In genomic region chr2:3284473-3285180, GRCm38 (mm10) we compare ENCODE assay signal across 8 mouse cellular contexts. TPM values are rescaled to one million over a fixed set of nuclear protein-coding genes. Genes with fewer than 3 reads are reported as not detected.
A peak's percentile ranks its signal among the peaks of the same experiment; 100 is the strongest.
DNase-seq lines count a peak whose midpoint lies in the region; ATAC-seq and TF ChIP-seq lines count a peak whose summit lies in the region.

No protein-coding gene starts in this region.

- H3K79me2 ChIP-seq in myocyte (ENCODE audit: control insufficient read depth, insufficient read depth), result peaks cover 47% of the 10 kb centered on the region

- peak overlapping the region; percentile 98 for H3K4me2 ChIP-seq in liver, embryonic 12.5 days
- H3K4me2 ChIP-seq in myocyte (ENCODE audit: low read depth), result peak overlapping the region; percentile 84

- ATAC-seq in liver, embryonic 12.5 days, result peak; percentile 38

- TF ChIP-seq POLR2A in myocyte (IDR thresholded peaks at IDR 0.05; ENCODE audit: insufficient read length, low read depth), result no peak

- H3K4me3 ChIP-seq in liver, embryonic 12.5 days, result peak overlapping the region; percentile 76
- H3K4me3 ChIP-seq in myocyte, result peak overlapping the region; percentile 79

- DNase-seq in urinary bladder, adult 2 months (ENCODE audit: low spot score), result peak; percentile 51
- no peak for DNase-seq in urinary bladder, postnatal 10 days (ENCODE audit: low spot score)
- DNase-seq in embryo, embryonic 10 days (ENCODE audit: low spot score), result peak; percentile 72
- DNase-seq in gastrocnemius, postnatal 25 days, result peak; percentile 52
- DNase-seq in kidney, adult 8-10 months, result peak; percentile 26 to 39
- DNase-seq in spleen, postnatal 4 days (ENCODE audit: low spot score in 2 of 2), result peak; percentile 59 to 82

- H3K9ac ChIP-seq in liver, embryonic 12.5 days, result peak overlapping the region; percentile 77

- H3ac ChIP-seq in myocyte (ENCODE audit: control insufficient read depth, insufficient read length), result peak overlapping the region; percentile 50

- no peaks in the 10 kb centered on the region for H3K36me3 ChIP-seq in liver, embryonic 12.5 days
- H3K36me3 ChIP-seq in myocyte (ENCODE audit: control insufficient read depth, insufficient read depth), result no peaks in the 10 kb centered on the region

- H3K27ac ChIP-seq in liver, embryonic 12.5 days, result peak overlapping the region; percentile 76

- H3K4me1 ChIP-seq in liver, embryonic 12.5 days, result peaks cover 23% of the 10 kb centered on the region

- under 1% methylated on average over 55 of the region's 60 CpGs for WGBS in liver, embryonic 12.5 days (ENCODE audit: insufficient replicate concordance)

- no peaks in the 10 kb centered on the region for H3K9me3 ChIP-seq in liver, embryonic 12.5 days (replicated peaks)

- no peaks in the 10 kb centered on the region for H3K27me3 ChIP-seq in liver, embryonic 12.5 days (replicated peaks)
- H3K27me3 ChIP-seq in myocyte (ENCODE audit: control insufficient read depth, insufficient read depth, insufficient read length), result no peaks in the 10 kb centered on the region

TF ChIP-seq in myocyte, 11 proteins besides CTCF, POLR2A, EP300 and RAD21:
- TF ChIP-seq TCF12 (IDR thresholded peaks at IDR 0.05; ENCODE audit: insufficient read depth, poor library complexity, severe bottlenecking) (no peak), SRF (IDR thresholded peaks at IDR 0.05; ENCODE audit: control insufficient read depth, insufficient read length, low read depth) (no peak), MYOG (IDR thresholded peaks at IDR 0.05; ENCODE audit: control insufficient read depth in 1 of 3, insufficient read depth in 1 of 3, insufficient read length in 2 of 3, low read depth in 2 of 3) (peak in 1 of 3 experiments; percentile 37), TCF3 (IDR thresholded peaks at IDR 0.05; ENCODE audit: insufficient read length, low read depth) (no peak), MAX (IDR thresholded peaks at IDR 0.05; ENCODE audit: low read depth) (no peak), REST (IDR thresholded peaks at IDR 0.05; ENCODE audit: insufficient read depth, insufficient read length) (no peak), USF1 (IDR thresholded peaks at IDR 0.05; ENCODE audit: low read depth) (no peak), MYOD1 (IDR thresholded peaks at IDR 0.05; ENCODE audit: control insufficient read depth in 1 of 3, insufficient read length in 2 of 3, low read depth in 2 of 3) (peak in 1 of 3 experiments; percentile 52), E2F4 (IDR thresholded peaks at IDR 0.05; ENCODE audit: insufficient read depth) (no peak), POLR2AphosphoS2 (IDR thresholded peaks at IDR 0.05; ENCODE audit: insufficient read length, low read depth) (no peak)

RNA-seq across cellular contexts. Expression of gene Nmt2, which starts 0.6 kb away (rescaled TPM):
- 11.4 and 13.4 TPM in 2 replicates for polyA plus RNA-seq in urinary bladder, adult 2 months (2012; rRNA removed)
- 1 to 10 TPM; 8.1 to 8.5 TPM for total RNA-seq in gastrocnemius, postnatal 25 days (2021)
- polyA plus RNA-seq in liver, embryonic 12.5 days (2016; fragmentation: Nextera tagmentation; extraction: Ambion mirVana), result 21.7 and 21.8 TPM in 2 replicates
- 14.5 TPM for polyA plus RNA-seq in myocyte (2012; fragmentation: generic; extraction: Trizol)

RNA-seq across cellular contexts. Expression of gene Rpp38, which starts 47.8 kb away (rescaled TPM):
- 14.8 and 19.9 TPM in 2 replicates for polyA plus RNA-seq in urinary bladder, adult 2 months (2012; rRNA removed)
- 1 to 10 TPM; 4.6 to 5.3 TPM for total RNA-seq in gastrocnemius, postnatal 25 days (2021)
- polyA plus RNA-seq in liver, embryonic 12.5 days (2016; fragmentation: Nextera tagmentation; extraction: Ambion mirVana), result 19.7 TPM in 2 replicates
- 11.3 TPM for polyA plus RNA-seq in myocyte (2012; fragmentation: generic; extraction: Trizol)

RNA-seq across cellular contexts. Expression of gene Acbd7, which starts 51.3 kb away (rescaled TPM):
- 0.34 TPM in 1 of 2 replicates, not detected in the other for polyA plus RNA-seq in urinary bladder, adult 2 months (2012; rRNA removed)
- total RNA-seq in gastrocnemius, postnatal 25 days (2021), result under 1 TPM in 1 of 2 experiments, not detected in 1; 0.59 TPM
- polyA plus RNA-seq in liver, embryonic 12.5 days (2016; fragmentation: Nextera tagmentation; extraction: Ambion mirVana), result 0.37 and 0.93 TPM in 2 replicates
- 0.10 TPM for polyA plus RNA-seq in myocyte (2012; fragmentation: generic; extraction: Trizol)
